Mouse (Mus musculus) v-Abl transformed pro-B cells (cell line): Measurements from ENCODE around the gene Ptgis.

ENCODE experiments used
- in situ Hi-C, 2 experiments: fragments of 400-800 bp; cut with MboI; formaldehyde crosslinking; loops; one replicate each; pipeline ENCODE4 v1.15.1; 2025; ENCODE audit not compliant: unreplicated experiment in 2 of 2

Gene Ptgis

GRCm38 (mm10) chr2:167167515-167168212 is 72.7 kb downstream of the Ptgis start:
- in situ Hi-C loops: no loop called here

- in situ Hi-C loops: no loop called here
Observed at GRCm38 (mm10) chr2:167163600-167163999, 76.8 kb downstream of the Ptgis start.

DNA sequence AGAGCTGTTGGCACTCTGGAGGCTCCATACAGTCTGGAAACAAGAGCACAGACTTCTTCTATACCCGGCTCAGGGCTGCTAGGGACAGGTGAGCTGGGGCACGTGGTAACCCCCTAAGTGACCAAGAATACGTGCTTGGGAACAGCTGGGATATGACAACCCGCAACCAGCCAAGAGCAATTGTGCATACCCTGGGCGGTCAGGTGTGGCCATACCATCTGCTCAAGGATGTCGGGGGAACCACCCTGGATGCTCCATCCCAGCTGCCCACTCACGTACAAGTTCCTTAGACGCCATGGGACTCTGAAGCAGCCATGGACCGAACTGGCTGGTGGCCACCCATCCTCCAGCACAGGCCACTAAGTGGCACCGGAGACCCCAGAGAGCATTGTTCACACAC is 77.3 kb downstream of the Ptgis start:
- in situ Hi-C loops: no loop called here

GRCm38 (mm10) chr2:167162516-167163021 is 77.8 kb downstream of the Ptgis start:
- in situ Hi-C loops: no loop called here

DNA sequence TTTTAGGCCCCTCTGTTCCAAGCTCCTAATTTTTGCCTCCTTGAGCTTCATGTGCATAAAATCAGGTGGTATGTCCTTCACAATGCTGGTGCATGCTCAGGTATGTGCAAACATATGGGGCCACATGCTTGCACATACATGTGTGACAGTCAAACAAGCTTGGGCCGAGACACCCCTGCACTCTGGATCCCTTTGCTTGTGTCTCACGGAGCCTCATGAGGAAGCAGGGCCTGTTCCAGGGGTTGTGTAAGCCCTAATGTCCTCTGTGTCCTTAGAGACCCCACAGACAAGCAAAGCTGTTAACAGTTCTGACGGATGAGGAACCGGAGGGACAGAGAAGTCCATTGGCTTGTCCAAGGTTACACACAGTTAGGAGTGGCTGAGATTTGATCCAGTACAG is 80.7 kb downstream of the Ptgis start:
- in situ Hi-C loops: no loop called here

DNA sequence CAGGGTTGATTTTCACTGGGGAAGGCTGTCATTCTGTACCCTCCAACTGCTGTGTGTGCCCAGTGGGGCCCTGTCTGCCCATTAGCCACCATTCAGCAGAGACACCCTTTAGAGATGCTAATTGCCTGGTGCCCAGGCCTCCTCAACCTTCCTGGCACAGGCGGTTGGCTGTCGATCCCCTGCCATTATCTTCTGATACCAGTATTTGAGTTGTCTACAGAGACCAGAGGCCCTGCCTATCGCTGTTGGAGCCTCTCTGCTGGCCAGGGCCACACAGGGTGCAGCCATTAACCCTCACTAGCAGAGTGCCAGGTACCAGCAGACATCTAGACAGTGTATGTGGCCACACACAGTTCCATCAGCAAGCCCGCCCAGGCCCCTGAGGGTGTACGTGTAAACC is 81.6 kb downstream of the Ptgis start:
- in situ Hi-C loops: no loop called here

GRCm38 (mm10) chr2:167156118-167156715 is 84.2 kb downstream of the Ptgis start:
- in situ Hi-C loops: no loop called here

GRCm38 (mm10) chr2:167155541-167155973 is 84.8 kb downstream of the Ptgis start:
- in situ Hi-C loops: no loop called here

- in situ Hi-C loops: no loop called here
Observed at GRCm38 (mm10) chr2:167150880-167151279, 89.5 kb downstream of the Ptgis start.

DNA sequence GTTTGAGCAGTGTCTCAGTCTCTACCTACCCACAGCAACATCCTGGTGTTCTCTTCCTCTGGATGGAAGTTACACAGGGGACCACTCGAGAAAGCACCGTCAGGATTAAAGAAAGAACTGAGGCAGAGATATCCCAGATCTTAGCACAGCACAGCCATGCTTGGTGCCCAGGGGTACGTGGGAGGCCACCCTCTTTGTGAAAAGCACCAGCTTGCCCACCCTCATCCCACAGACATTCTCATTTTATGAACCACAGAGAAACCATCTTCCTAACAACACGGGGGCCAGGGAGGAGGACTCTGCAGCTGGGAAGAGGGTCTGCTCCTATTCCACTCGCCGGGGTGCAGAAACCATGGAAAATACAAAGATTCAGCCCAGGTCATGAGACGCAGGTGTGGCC is 90.3 kb downstream of the Ptgis start:
- in situ Hi-C loops: no loop called here

GRCm38 (mm10) chr2:167149035-167149434 is 91.4 kb downstream of the Ptgis start:
- in situ Hi-C loops: no loop called here

- in situ Hi-C loops: no loop called here
Observed at GRCm38 (mm10) chr2:167147708-167148107, 92.7 kb downstream of the Ptgis start.

GRCm38 (mm10) chr2:167145904-167146303 is 94.5 kb downstream of the Ptgis start:
- in situ Hi-C loops: no loop called here

- in situ Hi-C loops: no loop called here
Observed at GRCm38 (mm10) chr2:167144439-167145307, 95.7 kb downstream of the Ptgis start.

DNA sequence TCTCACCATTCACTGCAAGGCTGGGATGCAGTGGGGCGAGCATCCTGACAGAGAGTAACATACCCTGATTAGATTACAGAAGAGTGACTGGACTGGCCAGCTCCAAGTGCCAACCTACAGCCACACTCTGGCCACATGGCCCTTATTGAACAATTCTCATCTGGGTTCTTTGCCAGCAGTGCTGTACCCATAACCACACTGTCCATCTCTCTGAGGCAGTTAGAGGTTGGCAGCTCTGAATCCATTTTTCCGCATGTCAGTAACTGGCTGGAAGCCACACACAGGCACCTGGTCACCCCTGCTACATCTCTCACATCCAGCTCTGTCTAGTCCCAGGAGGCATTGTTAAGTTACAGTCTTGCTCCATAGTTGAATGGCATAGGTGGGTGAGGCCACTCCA is 96.5 kb downstream of the Ptgis start:
- in situ Hi-C loops: no loop called here

DNA sequence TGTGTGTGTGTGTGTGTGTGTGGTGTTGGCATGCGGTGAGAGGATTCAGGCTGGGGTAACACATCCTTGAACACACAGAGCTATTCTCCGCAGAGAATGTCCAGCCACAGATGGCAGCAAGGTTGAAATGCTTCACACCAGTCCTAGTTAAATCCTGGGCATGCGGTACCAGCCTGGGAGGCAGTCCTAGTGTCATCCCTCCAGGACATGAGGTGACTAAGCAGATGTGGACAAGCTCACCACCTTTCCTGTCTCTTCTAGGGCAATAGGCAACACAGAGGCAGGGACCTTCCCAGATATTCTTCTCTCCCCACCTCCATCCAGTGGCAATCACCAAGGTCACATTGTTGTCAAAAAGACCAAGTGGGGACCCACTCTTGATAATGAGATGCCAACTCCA is 98.1 kb downstream of the Ptgis start:
- in situ Hi-C loops: no loop called here

- in situ Hi-C loops: no loop called here
Observed at GRCm38 (mm10) chr2:167141810-167142209, 98.6 kb downstream of the Ptgis start.
